Mouse (Mus musculus) kidney, postnatal 36 days (tissue): ENCODE data around the gene H2-Q4.
"Not testable (repeated sequence)": the region's sequence is repeated elsewhere in the genome, so short reads cannot be mapped to it uniquely, and the experiment has no call there.

Experiments
- DNase-seq, 2 experiments: peaks; one replicate each; pipeline ENCODE4 v3.0.0; 2021 to 2022; ENCODE audit warnings: mixed read lengths in 2 of 2

H2-Q4 gene

GRCm38 (mm10) chr17:35420206-35420810 lies 40.9 kb downstream of the H2-Q4 start:
- peak in 1 of 2 experiments; percentile 72 for DNase-seq

- DNase-seq: not testable (repeated sequence)
These were observed 41.9 kb downstream of the H2-Q4 start for GRCm38 (mm10) chr17:35421331-35421730.

- DNase-seq: not testable (repeated sequence)
These were observed 42.9 kb downstream of the H2-Q4 start for GRCm38 (mm10) chr17:35422360-35422759.

GRCm38 (mm10) chr17:35423131-35423810 lies 43.9 kb downstream of the H2-Q4 start:
- not testable (repeated sequence) for DNase-seq

- DNase-seq: not testable (repeated sequence)
These were observed 44.7 kb downstream of the H2-Q4 start for GRCm38 (mm10) chr17:35424106-35424505.

DNA sequence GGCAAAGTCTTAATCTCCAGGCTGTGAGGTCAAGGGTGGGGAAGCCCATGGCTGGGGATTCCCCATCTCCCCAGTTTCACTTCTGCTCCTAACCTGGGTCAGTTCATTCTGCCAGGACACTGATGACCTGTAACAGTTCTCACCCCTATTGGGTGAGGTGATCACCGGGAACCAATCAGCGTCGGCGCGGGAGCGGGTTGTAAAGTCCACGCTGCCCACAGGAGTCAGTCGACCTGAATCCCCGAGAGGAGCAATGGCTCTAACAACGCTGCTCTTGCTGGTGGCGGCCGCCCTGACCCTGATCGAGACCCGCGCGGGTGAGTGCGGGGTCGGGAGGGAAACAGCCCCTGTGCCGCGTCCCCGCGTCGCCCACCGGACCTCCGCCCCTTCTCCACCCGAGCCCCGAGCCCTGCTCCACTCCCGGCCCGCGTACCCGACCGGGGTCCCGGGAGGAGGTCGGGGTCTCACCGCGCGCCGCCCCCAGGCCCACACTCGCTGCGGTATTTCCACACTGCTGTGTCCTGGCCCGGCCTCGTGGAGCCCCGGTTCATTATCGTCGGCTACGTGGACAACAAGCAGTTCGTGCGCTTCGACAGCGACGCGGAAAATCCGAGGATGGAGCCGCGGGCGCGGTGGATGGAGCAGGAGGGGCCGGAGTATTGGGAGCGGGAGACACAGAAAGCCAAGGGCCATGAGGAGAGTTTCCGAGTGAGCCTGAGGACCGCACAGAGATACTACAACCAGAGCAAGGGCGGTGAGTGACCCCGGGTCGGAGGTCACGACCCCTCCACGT lies 45.4 kb downstream of the H2-Q4 start, which contains the start of gene H2-Q6:
Gene H2-Q6, plus strand, starts transcription at position 227 of the 793 bp plus-strand sequence.
- peak; percentile 72 to 84 for DNase-seq

GRCm38 (mm10) chr17:35425474-35425873 lies 46.1 kb downstream of the H2-Q4 start:
- DNase-seq: peak in 1 of 2 experiments; percentile 29

- DNase-seq: not testable (repeated sequence)
These were observed 49.5 kb downstream of the H2-Q4 start for GRCm38 (mm10) chr17:35428883-35429282.

GRCm38 (mm10) chr17:35430671-35431070 lies 51.3 kb downstream of the H2-Q4 start:
- not testable (repeated sequence) for DNase-seq

DNA sequence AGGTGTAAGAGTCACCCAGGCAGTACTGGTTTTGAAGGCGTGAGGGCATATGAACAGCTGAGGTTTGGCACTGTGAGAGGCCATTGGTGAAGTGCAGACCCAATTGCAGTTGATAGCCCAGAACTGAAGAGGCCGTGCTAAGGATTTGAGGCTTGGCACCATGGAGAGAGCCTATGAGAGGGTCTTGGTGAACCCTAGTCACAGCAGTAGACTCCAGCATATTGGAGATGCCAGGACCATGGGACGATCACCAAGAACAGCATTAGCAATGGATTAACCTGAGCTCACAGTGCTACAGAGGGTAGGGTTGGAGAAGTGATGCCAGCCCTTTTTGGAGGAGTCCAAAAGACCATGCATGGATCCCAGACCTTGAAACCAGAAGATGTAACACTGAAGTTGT lies 52.8 kb downstream of the H2-Q4 start:
- not testable (repeated sequence) for DNase-seq

DNA sequence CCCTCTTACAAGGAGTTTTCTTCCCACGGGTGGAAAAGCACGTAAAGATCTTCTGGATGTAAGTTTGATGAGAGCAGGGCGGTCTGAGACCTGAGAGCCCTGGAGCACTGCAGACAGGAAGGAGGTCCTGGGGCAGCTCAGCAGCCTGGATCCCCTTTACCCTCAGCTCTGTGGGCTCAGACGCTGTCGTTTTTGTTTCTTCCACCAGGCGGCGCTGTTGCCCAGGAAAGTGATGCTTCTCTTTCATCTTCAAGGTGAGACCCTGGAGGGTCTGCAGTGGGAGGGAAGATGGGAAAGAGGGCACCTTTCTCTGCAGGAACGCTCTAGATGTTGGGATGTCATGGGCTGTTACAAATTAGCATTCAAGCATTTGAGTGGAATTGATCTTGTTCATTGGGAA lies 55.4 kb downstream of the H2-Q4 start:
- peak in 1 of 2 experiments; percentile 47 for DNase-seq
